Comparison of ENCODE assay signal across 8 mouse cellular contexts in genomic region chr17:46084091-46084501, GRCm38 (mm10). TPM values are rescaled to one million over a fixed set of nuclear protein-coding genes. Genes with fewer than 3 reads are reported as not detected.
DNase-seq lines count a peak whose midpoint lies in the region; ATAC-seq and TF ChIP-seq lines count a peak whose summit lies in the region.

No protein-coding gene starts in this region.

- no peaks in the 10 kb centered on the region for H3K27me3 ChIP-seq in forebrain, embryonic 16.5 days (replicated peaks; ENCODE audit: control insufficient read depth, insufficient read depth, low read length)
- no peaks in the 10 kb centered on the region for H3K27me3 ChIP-seq in heart, postnatal 0 days (ENCODE audit: control insufficient read depth, insufficient read depth, low read length)
- H3K27me3 ChIP-seq in limb, embryonic 15.5 days, result no peaks in the 10 kb centered on the region
- 0 out of 2 replicates have a peak, but pooled peaks cover 2% of the 10 kb centered on the region for H3K27me3 ChIP-seq in neural tube, embryonic 12.5 days (replicated peaks)

- 0 out of 2 replicates have a peak, but pooled peaks have one; percentile 6 for TF ChIP-seq CTCF in heart, postnatal 0 days (IDR thresholded peaks at IDR 0.05; ENCODE audit: low read depth)

- no peaks in the 10 kb centered on the region for H3K9me3 ChIP-seq in forebrain, embryonic 16.5 days (ENCODE audit: control insufficient read depth, low read length)
- H3K9me3 ChIP-seq in heart, postnatal 0 days (replicated peaks; ENCODE audit: control insufficient read depth, low read length), result no peaks in the 10 kb centered on the region
- H3K9me3 ChIP-seq in limb, embryonic 15.5 days, result no peaks in the 10 kb centered on the region
- 0 out of 2 replicates have a peak, but pooled peaks cover under 1% of the 10 kb centered on the region for H3K9me3 ChIP-seq in neural tube, embryonic 12.5 days

- peak overlapping the region; percentile 54 for H3K27ac ChIP-seq in forebrain, embryonic 16.5 days (ENCODE audit: low read length)
- H3K27ac ChIP-seq in heart, postnatal 0 days (ENCODE audit: low read depth), result peak overlapping the region; percentile 40
- peak overlapping the region; percentile 75 for H3K27ac ChIP-seq in limb, embryonic 15.5 days
- H3K27ac ChIP-seq in neural tube, embryonic 12.5 days, result no peak overlapping the region; the same call in 1 of the 2 replicates

- DNase-seq in embryo, embryonic 11 days, result peak; percentile 58
- DNase-seq in embryo, embryonic 10.5 days (ENCODE audit: low spot score), result no peak
- peak; percentile 76 for DNase-seq in heart, postnatal 0 days (ENCODE audit: low spot score)
- DNase-seq in kidney, postnatal 14 days, result peak; percentile 94
- peak; percentile 72 for DNase-seq in thymus, postnatal 0 days (ENCODE audit: low spot score)

- 0 out of 2 replicates have a peak, but pooled peaks have one; percentile 44 for TF ChIP-seq EP300 in heart, postnatal 0 days (IDR thresholded peaks at IDR 0.05; ENCODE audit: low read depth)

- peaks cover 16% of the 10 kb centered on the region for H3K4me1 ChIP-seq in forebrain, embryonic 16.5 days (replicated peaks; ENCODE audit: control insufficient read depth, insufficient read depth, low read length)
- peaks cover 13% of the 10 kb centered on the region for H3K4me1 ChIP-seq in heart, postnatal 0 days (ENCODE audit: control insufficient read depth, insufficient read depth)
- peaks cover 43% of the 10 kb centered on the region for H3K4me1 ChIP-seq in limb, embryonic 15.5 days
- peaks cover 23% of the 10 kb centered on the region for H3K4me1 ChIP-seq in neural tube, embryonic 12.5 days

- peak overlapping the region; percentile 15; the same call in 1 of the 2 replicates for H3K4me3 ChIP-seq in forebrain, embryonic 16.5 days (replicated peaks; ENCODE audit: low read length)
- H3K4me3 ChIP-seq in heart, postnatal 0 days (ENCODE audit: low read depth, low read length), result peak overlapping the region; percentile 24
- H3K4me3 ChIP-seq in limb, embryonic 15.5 days, result 0 out of 2 replicates have a peak overlapping the region, but pooled peaks have one; percentile 1
- no peak overlapping the region for H3K4me3 ChIP-seq in neural tube, embryonic 12.5 days

- ATAC-seq in forebrain, embryonic 16.5 days, result peak; percentile 92
- peak; percentile 79 for ATAC-seq in heart, postnatal 0 days (ENCODE audit: insufficient read depth, low read depth)
- ATAC-seq in limb, embryonic 15.5 days (ENCODE audit: insufficient number of reproducible peaks, low FRiP score, low TSS enrichment, low read depth), result peak; percentile 70
- ATAC-seq in neural tube, embryonic 12.5 days (ENCODE audit: low FRiP score, low read depth), result peak; percentile 85

- 2% methylated on average over 10 of the region's 10 CpGs for WGBS in forebrain, embryonic 16.5 days
- 2% methylated on average over 10 of the region's 10 CpGs for WGBS in heart, postnatal 0 days
- WGBS in limb, embryonic 15.5 days, result 0% methylated on average over 10 of the region's 10 CpGs
- 28% methylated on average over 10 of the region's 10 CpGs for WGBS in neural tube, embryonic 12.5 days

- H3K36me3 ChIP-seq in forebrain, embryonic 16.5 days (ENCODE audit: control insufficient read depth, insufficient read depth), result no peaks in the 10 kb centered on the region
- no peaks in the 10 kb centered on the region for H3K36me3 ChIP-seq in heart, postnatal 0 days (replicated peaks; ENCODE audit: control insufficient read depth, insufficient read depth, low read length)
- H3K36me3 ChIP-seq in limb, embryonic 15.5 days, result no peaks in the 10 kb centered on the region
- no peaks in the 10 kb centered on the region for H3K36me3 ChIP-seq in neural tube, embryonic 12.5 days

- H3K4me2 ChIP-seq in forebrain, embryonic 16.5 days (ENCODE audit: low read length), result peak overlapping the region; percentile 40
- H3K4me2 ChIP-seq in heart, postnatal 0 days (ENCODE audit: low read depth, low read length), result peak overlapping the region; percentile 60
- H3K4me2 ChIP-seq in limb, embryonic 15.5 days, result peak overlapping the region; percentile 29
- peak overlapping the region; percentile 44 for H3K4me2 ChIP-seq in neural tube, embryonic 12.5 days (replicated peaks)

- H3K9ac ChIP-seq in forebrain, embryonic 16.5 days (replicated peaks; ENCODE audit: low read depth, low read length), result peak overlapping the region; percentile 44
- H3K9ac ChIP-seq in heart, postnatal 0 days (replicated peaks; ENCODE audit: low read depth, low read length), result peak overlapping the region; percentile 45
- 0 out of 2 replicates have a peak overlapping the region, but pooled peaks have one; percentile 14 for H3K9ac ChIP-seq in limb, embryonic 15.5 days
- H3K9ac ChIP-seq in neural tube, embryonic 12.5 days, result no peak overlapping the region

RNA-seq across cellular contexts. Expression of gene Mrps18a, which starts 26.7 kb away (rescaled TPM):
- polyA plus RNA-seq in forebrain, embryonic 16.5 days (2015; fragmentation: Nextera tagmentation; extraction: Ambion mirVana), result 125 and 137 TPM in 2 replicates
- 76.6 and 86.5 TPM in 2 replicates for total RNA-seq in heart, postnatal 0 days (2014; rRNA removed; ENCODE audit: low replicate concordance)
- polyA plus RNA-seq in heart, postnatal 0 days (2015; fragmentation: Nextera tagmentation; extraction: Ambion mirVana), result 169 and 174 TPM in 2 replicates
- polyA plus RNA-seq in limb, embryonic 15.5 days (2015; fragmentation: Nextera tagmentation; extraction: Ambion mirVana), result 126 and 132 TPM in 2 replicates
- 125 and 132 TPM in 2 replicates for polyA plus RNA-seq in neural tube, embryonic 12.5 days (2016; fragmentation: Nextera tagmentation; extraction: Ambion mirVana)
- 126 TPM in 2 replicates for polyA plus RNA-seq in thymus, postnatal 0 days (2015; fragmentation: Nextera tagmentation; extraction: Ambion mirVana)

RNA-seq across cellular contexts. Expression of gene Vegfa, which starts 51.9 kb away (rescaled TPM):
- polyA plus RNA-seq in forebrain, embryonic 16.5 days (2015; fragmentation: Nextera tagmentation; extraction: Ambion mirVana), result 2.5 and 3.3 TPM in 2 replicates
- total RNA-seq in heart, postnatal 0 days (2014; rRNA removed; ENCODE audit: low replicate concordance), result 122 and 224 TPM in 2 replicates
- 5.0 and 5.2 TPM in 2 replicates for polyA plus RNA-seq in heart, postnatal 0 days (2015; fragmentation: Nextera tagmentation; extraction: Ambion mirVana)
- 4.1 and 5.0 TPM in 2 replicates for polyA plus RNA-seq in limb, embryonic 15.5 days (2015; fragmentation: Nextera tagmentation; extraction: Ambion mirVana)
- polyA plus RNA-seq in neural tube, embryonic 12.5 days (2016; fragmentation: Nextera tagmentation; extraction: Ambion mirVana), result 3.4 and 4.1 TPM in 2 replicates
- polyA plus RNA-seq in thymus, postnatal 0 days (2015; fragmentation: Nextera tagmentation; extraction: Ambion mirVana), result 1.1 and 1.3 TPM in 2 replicates

RNA-seq across cellular contexts. Expression of gene Rsph9, which starts 59.9 kb away (rescaled TPM):
- polyA plus RNA-seq in forebrain, embryonic 16.5 days (2015; fragmentation: Nextera tagmentation; extraction: Ambion mirVana), result 33.7 and 48.7 TPM in 2 replicates
- total RNA-seq in heart, postnatal 0 days (2014; rRNA removed; ENCODE audit: low replicate concordance), result 0.27 and 4.5 TPM in 2 replicates
- 4.2 and 4.7 TPM in 2 replicates for polyA plus RNA-seq in heart, postnatal 0 days (2015; fragmentation: Nextera tagmentation; extraction: Ambion mirVana)
- polyA plus RNA-seq in limb, embryonic 15.5 days (2015; fragmentation: Nextera tagmentation; extraction: Ambion mirVana), result 9.6 and 10.1 TPM in 2 replicates
- polyA plus RNA-seq in neural tube, embryonic 12.5 days (2016; fragmentation: Nextera tagmentation; extraction: Ambion mirVana), result 12.4 and 12.6 TPM in 2 replicates
- polyA plus RNA-seq in thymus, postnatal 0 days (2015; fragmentation: Nextera tagmentation; extraction: Ambion mirVana), result 2.0 and 2.7 TPM in 2 replicates
